Mouse (Mus musculus): ENCODE measurements around the gene Enox1. TPM values are rescaled to one million over a fixed set of nuclear protein-coding genes. Genes with fewer than 3 reads are reported as not detected.

Gene Enox1
- polyA plus RNA-seq, 1 experiment from 2014 or later, result 19.8 TPM

GRCm38 (mm10) chr14:77456876-77457275 lies 300.3 kb downstream of the Enox1 start:
- H3K4me2 ChIP-seq (replicated peaks), result no peak overlapping the region
- H3K9ac ChIP-seq, result no peak overlapping the region
- peak; percentile 73; the same call in 1 of the 2 replicates for ATAC-seq (ENCODE audit: insufficient number of reproducible peaks, low FRiP score, low TSS enrichment, low read depth)
- H3K4me3 ChIP-seq (replicated peaks), result no peak overlapping the region
- no peaks in the 10 kb centered on the region for H3K36me3 ChIP-seq
- 30% methylated on average over 7 of the region's 7 CpGs for WGBS
- H3K27me3 ChIP-seq, result no peaks in the 10 kb centered on the region
- H3K4me1 ChIP-seq, result peaks cover 9% of the 10 kb centered on the region
- H3K27ac ChIP-seq (replicated peaks), result peak overlapping the region; percentile 66
- H3K9me3 ChIP-seq (replicated peaks), result no peaks in the 10 kb centered on the region

DNA sequence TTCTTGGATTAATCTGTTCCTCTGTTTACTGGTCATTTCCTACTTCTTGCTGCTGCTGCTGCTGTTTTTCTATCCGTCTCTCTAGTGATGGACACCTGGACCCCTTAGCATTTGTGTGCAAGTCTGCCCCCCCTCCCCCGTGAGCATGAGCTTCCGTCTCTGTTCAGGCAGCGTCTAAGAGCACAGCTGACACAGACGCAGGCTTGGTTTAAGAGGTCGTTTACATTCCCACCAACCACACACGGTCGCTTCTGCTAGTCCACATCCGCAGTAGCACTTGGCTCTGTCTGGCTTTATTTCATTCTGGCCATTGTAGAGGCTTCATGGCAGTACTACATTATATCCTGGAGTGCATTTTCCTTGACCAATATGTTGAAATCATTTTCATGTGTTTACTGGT lies 301.7 kb downstream of the Enox1 start:
- Histone ChIP-seq H3K4me3 (replicated peaks) (no peak overlapping the region), H3K9me3 (replicated peaks) (no peaks in the 10 kb centered on the region), H3K9ac (no peak overlapping the region), H3K27me3 (no peaks in the 10 kb centered on the region), H3K27ac (replicated peaks) (no peak overlapping the region), H3K4me1 (peaks cover 9% of the 10 kb centered on the region), H3K4me2 (replicated peaks) (no peak overlapping the region), H3K36me3 (no peaks in the 10 kb centered on the region)
- WGBS, result 40% methylated on average over 9 of the region's 9 CpGs
- ATAC-seq (ENCODE audit: insufficient number of reproducible peaks, low FRiP score, low TSS enrichment, low read depth), result no peak

DNA sequence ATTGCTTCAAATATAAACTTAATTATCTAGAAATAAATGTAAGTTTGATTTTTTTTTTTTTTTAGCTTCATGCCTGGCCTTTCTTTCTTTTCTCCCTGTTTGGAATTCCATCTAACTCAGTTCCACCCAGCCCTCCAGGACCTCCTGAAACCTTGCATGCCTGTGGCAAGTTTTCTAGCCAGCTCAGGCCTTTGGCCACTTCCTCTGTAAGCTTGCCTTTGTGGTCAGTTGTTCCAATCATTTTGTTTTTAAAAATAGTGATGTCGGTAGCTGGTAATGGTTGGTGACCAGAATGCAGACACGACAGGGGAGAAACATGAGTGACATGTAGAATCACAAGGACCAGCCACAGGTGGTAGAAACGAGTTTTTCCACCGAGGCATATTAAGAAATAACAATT lies 307.4 kb downstream of the Enox1 start:
- WGBS, result 72% methylated on average over 4 of the region's 4 CpGs
- no peak overlapping the region for H3K4me3 ChIP-seq (replicated peaks)
- no peak for ATAC-seq (ENCODE audit: insufficient number of reproducible peaks, low FRiP score, low TSS enrichment, low read depth)
- no peaks in the 10 kb centered on the region for H3K9me3 ChIP-seq (replicated peaks)
- H3K36me3 ChIP-seq, result no peaks in the 10 kb centered on the region
- no peaks in the 10 kb centered on the region for H3K27me3 ChIP-seq
- H3K4me2 ChIP-seq (replicated peaks), result no peak overlapping the region
- H3K4me1 ChIP-seq, result no peaks in the 10 kb centered on the region
- H3K27ac ChIP-seq (replicated peaks), result no peak overlapping the region
- no peak overlapping the region for H3K9ac ChIP-seq

- no peak overlapping the region for H3K27ac ChIP-seq (replicated peaks)
- no peak for ATAC-seq (ENCODE audit: insufficient number of reproducible peaks, low FRiP score, low TSS enrichment, low read depth)
Observed at GRCm38 (mm10) chr14:77464782-77465181, 308.2 kb downstream of the Enox1 start.

GRCm38 (mm10) chr14:77470577-77470976 lies 314.0 kb downstream of the Enox1 start:
- ATAC-seq (ENCODE audit: insufficient number of reproducible peaks, low FRiP score, low TSS enrichment, low read depth), result no peak
- Histone ChIP-seq H3K4me2 (replicated peaks) (no peak overlapping the region), H3K9ac (no peak overlapping the region), H3K4me1 (no peaks in the 10 kb centered on the region), H3K27ac (replicated peaks) (no peak overlapping the region), H3K9me3 (replicated peaks) (no peaks in the 10 kb centered on the region), H3K36me3 (no peaks in the 10 kb centered on the region), H3K27me3 (no peaks in the 10 kb centered on the region), H3K4me3 (replicated peaks) (no peak overlapping the region)
- WGBS, result 43% methylated on average over 3 of the region's 3 CpGs

More at GRCm38 (mm10) chr14:77464782-77465181, 308.2 kb downstream of the Enox1 start:
- no peak overlapping the region for H3K4me3 ChIP-seq (replicated peaks)
- H3K27me3 ChIP-seq, result no peaks in the 10 kb centered on the region
- 86% methylated on average over 4 of the region's 4 CpGs for WGBS
- H3K9me3 ChIP-seq (replicated peaks), result no peaks in the 10 kb centered on the region
- H3K36me3 ChIP-seq, result no peaks in the 10 kb centered on the region
- no peaks in the 10 kb centered on the region for H3K4me1 ChIP-seq
- no peak overlapping the region for H3K4me2 ChIP-seq (replicated peaks)
- no peak overlapping the region for H3K9ac ChIP-seq

DNA sequence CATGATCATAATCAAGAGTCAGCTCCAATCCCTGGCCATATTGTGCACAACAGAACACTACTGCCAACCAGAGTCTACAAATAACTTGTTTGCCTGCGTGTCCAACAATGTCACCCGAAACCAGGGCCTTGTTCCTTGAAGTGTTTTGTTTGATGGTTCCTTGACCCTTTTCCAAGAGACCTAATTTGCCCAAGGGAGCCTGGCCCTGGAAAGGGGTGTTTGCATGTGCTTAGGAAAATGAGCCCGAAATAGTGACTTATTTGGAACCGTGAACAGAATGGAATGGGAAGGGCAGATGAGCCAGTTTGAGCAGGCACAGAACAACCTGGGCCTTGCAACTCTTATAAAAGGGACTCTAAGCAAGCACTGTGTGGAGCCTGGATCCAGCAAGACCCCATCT lies 316.9 kb downstream of the Enox1 start:
- H3K4me2 ChIP-seq (replicated peaks), result no peak overlapping the region
- H3K27ac ChIP-seq (replicated peaks), result no peak overlapping the region
- no peak for ATAC-seq (ENCODE audit: insufficient number of reproducible peaks, low FRiP score, low TSS enrichment, low read depth)
- no peaks in the 10 kb centered on the region for H3K27me3 ChIP-seq
- H3K9me3 ChIP-seq (replicated peaks), result no peaks in the 10 kb centered on the region
- no peak overlapping the region for H3K4me3 ChIP-seq (replicated peaks)
- no peak overlapping the region for H3K9ac ChIP-seq
- H3K36me3 ChIP-seq, result no peaks in the 10 kb centered on the region
- H3K4me1 ChIP-seq, result no peaks in the 10 kb centered on the region
- WGBS, result 50% methylated on average over 4 of the region's 4 CpGs

GRCm38 (mm10) chr14:77474026-77474425 lies 317.5 kb downstream of the Enox1 start:
- no peaks in the 10 kb centered on the region for H3K36me3 ChIP-seq
- H3K27ac ChIP-seq (replicated peaks), result no peak overlapping the region
- H3K4me1 ChIP-seq, result no peaks in the 10 kb centered on the region
- no peaks in the 10 kb centered on the region for H3K27me3 ChIP-seq
- no peak for ATAC-seq (ENCODE audit: insufficient number of reproducible peaks, low FRiP score, low TSS enrichment, low read depth)
- no peak overlapping the region for H3K4me3 ChIP-seq (replicated peaks)
- WGBS, result 55% methylated on average over 5 of the region's 5 CpGs
- H3K9ac ChIP-seq, result no peak overlapping the region
- H3K4me2 ChIP-seq (replicated peaks), result no peak overlapping the region
- no peaks in the 10 kb centered on the region for H3K9me3 ChIP-seq (replicated peaks)

DNA sequence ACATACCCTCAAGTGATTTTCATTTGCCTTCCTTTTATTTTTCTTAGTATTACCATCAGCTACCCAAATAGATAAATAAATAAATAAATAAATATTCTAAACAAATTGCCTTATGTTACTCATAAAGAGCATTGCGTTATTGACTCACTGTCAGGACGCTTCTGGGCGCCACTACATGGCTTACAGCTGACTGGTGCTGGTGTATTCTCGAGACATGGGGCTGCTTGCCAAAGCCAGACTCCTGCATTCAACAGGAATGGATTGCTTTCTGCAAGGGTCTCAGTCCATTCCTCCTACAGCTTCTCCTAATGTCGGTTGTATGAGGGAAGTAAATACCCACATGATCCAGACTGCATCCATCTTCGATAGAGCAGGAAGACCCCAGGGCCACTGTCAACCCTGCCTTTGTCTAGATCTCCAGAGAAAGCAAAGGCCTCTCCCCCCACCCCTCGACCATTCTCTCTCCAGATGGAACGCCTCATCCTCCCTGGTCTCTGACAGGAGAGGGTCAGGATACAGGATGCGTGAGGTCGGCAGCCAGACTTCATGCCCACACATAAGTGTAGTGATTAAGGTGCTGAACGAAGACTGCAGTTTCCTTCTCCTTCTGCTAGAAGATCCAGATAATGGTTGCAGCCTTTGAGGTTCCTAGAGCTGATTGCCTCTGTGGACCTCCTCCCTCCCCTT lies 318.7 kb downstream of the Enox1 start:
- H3K36me3 ChIP-seq, result no peaks in the 10 kb centered on the region
- 64% methylated on average over 11 of the region's 11 CpGs for WGBS
- no peaks in the 10 kb centered on the region for H3K27me3 ChIP-seq
- H3K4me2 ChIP-seq (replicated peaks), result no peak overlapping the region
- H3K27ac ChIP-seq (replicated peaks), result no peak overlapping the region
- no peaks in the 10 kb centered on the region for H3K9me3 ChIP-seq (replicated peaks)
- no peak for ATAC-seq (ENCODE audit: insufficient number of reproducible peaks, low FRiP score, low TSS enrichment, low read depth)
- H3K4me1 ChIP-seq, result no peaks in the 10 kb centered on the region
- H3K9ac ChIP-seq, result no peak overlapping the region
- H3K4me3 ChIP-seq (replicated peaks), result no peak overlapping the region

DNA sequence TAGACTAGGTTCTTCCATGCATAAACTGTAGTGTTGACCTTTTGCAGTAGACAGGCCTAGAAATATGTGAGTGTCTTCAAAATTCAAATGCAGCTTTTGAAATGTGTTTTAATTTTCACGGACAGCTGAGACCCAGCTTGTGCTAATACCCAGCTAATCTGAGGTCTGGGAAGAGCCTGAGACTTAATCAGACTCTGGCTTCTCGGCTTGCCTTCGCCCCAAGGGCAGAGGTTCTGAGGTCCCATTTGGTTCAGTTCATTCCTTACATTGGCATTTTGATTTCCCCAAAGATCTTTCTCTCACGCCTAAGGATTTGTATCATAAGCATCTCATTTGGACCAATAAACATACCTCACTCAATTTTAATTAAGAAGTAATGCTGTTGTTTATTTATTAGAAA lies 321.1 kb downstream of the Enox1 start:
- ATAC-seq (ENCODE audit: insufficient number of reproducible peaks, low FRiP score, low TSS enrichment, low read depth), result no peak
- H3K9ac ChIP-seq, result no peak overlapping the region
- no peak overlapping the region for H3K4me3 ChIP-seq (replicated peaks)
- H3K4me1 ChIP-seq, result no peaks in the 10 kb centered on the region
- no peaks in the 10 kb centered on the region for H3K36me3 ChIP-seq
- no peak overlapping the region for H3K4me2 ChIP-seq (replicated peaks)
- no peaks in the 10 kb centered on the region for H3K9me3 ChIP-seq (replicated peaks)
- H3K27ac ChIP-seq (replicated peaks), result no peak overlapping the region
- 52% methylated on average over 4 of the region's 4 CpGs for WGBS
- no peaks in the 10 kb centered on the region for H3K27me3 ChIP-seq

GRCm38 (mm10) chr14:77478210-77478609 lies 321.6 kb downstream of the Enox1 start:
- H3K4me3 ChIP-seq (replicated peaks), result no peak overlapping the region
- WGBS, result 84% methylated on average over 7 of the region's 7 CpGs
- no peaks in the 10 kb centered on the region for H3K9me3 ChIP-seq (replicated peaks)
- H3K27ac ChIP-seq (replicated peaks), result no peak overlapping the region
- no peaks in the 10 kb centered on the region for H3K4me1 ChIP-seq
- H3K36me3 ChIP-seq, result no peaks in the 10 kb centered on the region
- ATAC-seq (ENCODE audit: insufficient number of reproducible peaks, low FRiP score, low TSS enrichment, low read depth), result no peak
- no peaks in the 10 kb centered on the region for H3K27me3 ChIP-seq
- no peak overlapping the region for H3K4me2 ChIP-seq (replicated peaks)
- H3K9ac ChIP-seq, result no peak overlapping the region

DNA sequence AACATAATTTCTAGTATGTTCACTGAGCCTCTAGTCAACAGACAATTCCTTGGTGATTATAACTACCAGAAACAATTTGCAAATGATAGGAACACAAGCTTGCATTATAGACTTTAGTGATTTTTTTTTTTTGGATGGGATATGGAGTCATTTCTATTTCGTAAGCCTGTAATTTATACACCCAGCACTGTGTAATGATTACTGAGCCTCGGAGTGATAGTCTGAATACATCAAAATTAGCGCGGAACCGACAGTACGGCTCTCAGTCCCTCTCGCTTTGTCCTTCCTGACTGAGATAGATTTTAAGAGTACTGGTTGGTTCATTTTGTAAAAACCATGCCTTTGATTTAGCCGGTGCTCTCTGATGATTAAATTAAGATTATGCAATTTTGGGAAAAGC lies 322.1 kb downstream of the Enox1 start:
- 82% methylated on average over 8 of the region's 8 CpGs for WGBS
- no peak overlapping the region for H3K4me3 ChIP-seq (replicated peaks)
- H3K4me1 ChIP-seq, result no peaks in the 10 kb centered on the region
- H3K4me2 ChIP-seq (replicated peaks), result no peak overlapping the region
- H3K9me3 ChIP-seq (replicated peaks), result no peaks in the 10 kb centered on the region
- H3K27me3 ChIP-seq, result no peaks in the 10 kb centered on the region
- no peak overlapping the region for H3K27ac ChIP-seq (replicated peaks)
- no peak for ATAC-seq (ENCODE audit: insufficient number of reproducible peaks, low FRiP score, low TSS enrichment, low read depth)
- no peak overlapping the region for H3K9ac ChIP-seq
- H3K36me3 ChIP-seq, result no peaks in the 10 kb centered on the region

DNA sequence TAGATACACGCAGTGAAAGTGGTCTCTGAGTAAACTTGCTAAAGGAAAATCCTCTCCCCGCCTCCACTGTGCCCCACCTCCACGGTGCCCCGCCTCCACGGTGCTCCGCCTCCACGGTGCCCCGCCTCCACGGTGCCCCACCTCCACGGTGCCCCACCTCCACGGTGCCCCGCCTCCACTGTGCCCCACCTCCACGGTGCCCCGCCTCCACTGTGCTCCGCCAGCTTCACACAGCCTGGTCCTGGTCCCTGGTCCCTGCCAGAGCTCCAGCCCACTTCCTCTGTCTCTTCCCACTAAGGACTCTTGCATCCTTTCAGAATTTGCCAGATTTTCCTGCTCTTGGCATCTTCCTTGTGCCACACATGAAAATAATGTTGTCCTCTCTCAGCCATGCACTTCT lies 326.5 kb downstream of the Enox1 start:
- Histone ChIP-seq H3K9me3 (replicated peaks) (no peaks in the 10 kb centered on the region), H3K9ac (no peak overlapping the region), H3K27ac (replicated peaks) (no peak overlapping the region), H3K4me3 (replicated peaks) (no peak overlapping the region), H3K4me2 (replicated peaks) (no peak overlapping the region), H3K4me1 (no peaks in the 10 kb centered on the region), H3K27me3 (no peaks in the 10 kb centered on the region), H3K36me3 (no peaks in the 10 kb centered on the region)
- no peak for ATAC-seq (ENCODE audit: insufficient number of reproducible peaks, low FRiP score, low TSS enrichment, low read depth)
- WGBS, result 43% methylated on average over 15 of the region's 15 CpGs

Measured in embryonic facial prominence, embryonic 15.5 days (tissue).